Mouse (Mus musculus): ENCODE data around the gene Wdfy1.

Gene Wdfy1

DNA sequence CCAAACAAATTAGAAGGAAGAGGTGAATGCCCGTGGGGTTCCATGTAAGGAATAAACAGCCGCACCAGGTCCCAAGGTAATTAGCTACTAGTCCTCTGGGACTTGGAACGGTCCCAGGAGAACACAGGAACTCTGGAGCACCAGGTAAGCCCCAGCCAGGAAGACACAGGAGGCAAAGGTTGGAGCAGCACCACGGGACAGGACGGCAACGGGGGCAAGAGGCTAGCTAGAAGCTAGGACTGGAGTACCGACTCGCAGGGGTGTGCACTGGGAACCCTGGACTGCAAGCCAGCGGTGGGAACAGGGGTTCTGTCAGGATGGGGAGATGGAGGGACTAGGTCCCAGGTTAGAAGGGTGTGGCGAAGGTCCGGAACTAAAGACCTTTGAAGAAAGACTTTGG lies 15.3 kb downstream of the Wdfy1 start:
- DNase-seq = no peak

GRCm38 (mm10) chr1:79759436-79759972 lies 16.4 kb downstream of the Wdfy1 start:
- no peak for DNase-seq

DNA sequence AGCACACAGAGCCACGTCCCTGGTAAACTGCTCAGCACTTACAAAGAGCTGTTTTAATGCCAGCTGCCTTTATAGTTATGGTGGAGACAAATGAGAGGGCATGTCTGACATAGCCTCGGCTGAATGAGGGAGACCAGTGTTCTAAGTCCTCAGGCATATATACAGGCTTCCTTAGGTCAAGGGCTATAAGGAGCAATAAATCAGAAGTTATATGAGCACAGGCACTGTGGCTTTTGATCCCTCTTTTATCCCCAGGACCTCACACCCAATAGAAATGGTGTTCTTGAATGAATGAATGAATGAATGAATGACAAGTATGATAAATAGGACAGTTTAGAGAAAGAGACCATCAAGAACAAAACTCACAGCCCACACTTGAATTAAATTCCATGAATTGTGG lies 16.9 kb downstream of the Wdfy1 start:
- no peak for DNase-seq

DNA sequence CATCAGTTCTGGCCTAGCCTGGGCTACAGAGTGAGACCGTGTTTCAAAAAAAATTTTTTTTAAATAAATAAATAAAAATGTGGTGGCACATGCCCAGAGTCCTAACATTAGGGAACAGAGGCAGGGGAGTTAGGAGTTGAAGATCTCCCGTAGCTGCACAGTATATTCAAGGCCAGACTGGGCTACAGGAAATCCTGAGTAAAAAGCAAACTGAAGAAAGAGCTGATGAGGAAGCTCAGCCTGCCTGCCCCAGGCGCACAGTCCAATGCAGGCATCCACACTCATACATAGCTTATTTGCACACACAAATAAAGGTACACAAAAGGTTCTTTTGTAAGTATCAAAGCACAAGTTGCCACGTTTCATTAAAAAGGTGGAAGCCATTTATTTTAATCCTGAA lies 18.3 kb downstream of the Wdfy1 start:
- no peak for DNase-seq

GRCm38 (mm10) chr1:79757161-79757560 lies 18.8 kb downstream of the Wdfy1 start:
- no peak for DNase-seq

DNA sequence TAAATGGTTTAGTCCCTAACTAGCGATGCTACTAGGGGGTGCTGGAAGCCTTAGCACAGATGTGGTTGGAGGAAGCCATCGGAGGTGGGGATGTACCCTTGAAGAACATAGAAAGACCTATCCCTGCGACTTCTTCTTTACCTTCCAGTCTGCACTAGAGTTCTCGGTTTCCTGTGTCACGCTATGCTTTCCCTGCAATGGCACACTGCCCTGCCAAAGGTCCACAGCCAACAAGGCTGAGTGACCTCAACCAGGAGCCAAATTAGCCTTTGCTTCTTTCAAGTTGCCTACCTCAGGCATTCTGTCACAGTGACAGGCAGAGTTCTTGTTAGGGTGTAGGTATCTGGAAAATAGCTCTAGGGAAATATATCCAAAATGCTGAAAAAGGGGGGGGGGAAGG lies 19.5 kb downstream of the Wdfy1 start:
- no peak for DNase-seq

GRCm38 (mm10) chr1:79755376-79755775 lies 20.6 kb downstream of the Wdfy1 start:
- DNase-seq = no peak

- DNase-seq = no peak
Observed at GRCm38 (mm10) chr1:79754936-79755335, 21.0 kb downstream of the Wdfy1 start.

- no peak for DNase-seq
Observed at GRCm38 (mm10) chr1:79753456-79753855, 22.5 kb downstream of the Wdfy1 start.

DNA sequence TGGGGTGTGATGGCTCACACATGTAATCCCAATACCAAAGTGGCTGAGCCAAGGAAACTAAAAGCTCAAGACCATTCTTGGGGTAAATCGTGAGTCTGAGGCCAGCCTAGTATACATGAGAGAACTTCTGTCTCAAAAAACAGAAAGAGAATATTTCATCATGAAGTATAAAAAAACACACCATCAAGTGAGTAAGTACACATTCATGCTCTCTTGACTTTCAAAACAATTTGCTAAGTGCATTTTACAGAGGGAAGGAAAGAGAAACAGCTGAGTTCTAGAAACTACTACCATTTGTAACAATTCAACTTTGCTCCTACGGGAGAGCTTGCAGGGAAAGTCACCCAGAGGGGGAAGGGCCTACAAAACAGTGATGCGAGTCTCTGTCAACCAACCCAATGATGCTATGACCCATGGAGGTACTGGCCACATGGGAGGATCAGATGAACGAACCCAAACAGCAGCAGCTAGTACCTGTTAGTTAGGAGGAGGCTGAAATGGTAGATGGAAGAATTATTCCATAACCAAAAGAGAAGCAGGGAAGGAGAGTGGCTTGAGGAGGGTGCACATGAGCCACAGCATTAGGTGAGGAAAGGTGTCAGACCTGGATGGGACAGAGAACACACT lies 23.1 kb downstream of the Wdfy1 start:
- DNase-seq = no peak

GRCm38 (mm10) chr1:79752015-79752695 lies 23.8 kb downstream of the Wdfy1 start:
- no peak for DNase-seq

DNA sequence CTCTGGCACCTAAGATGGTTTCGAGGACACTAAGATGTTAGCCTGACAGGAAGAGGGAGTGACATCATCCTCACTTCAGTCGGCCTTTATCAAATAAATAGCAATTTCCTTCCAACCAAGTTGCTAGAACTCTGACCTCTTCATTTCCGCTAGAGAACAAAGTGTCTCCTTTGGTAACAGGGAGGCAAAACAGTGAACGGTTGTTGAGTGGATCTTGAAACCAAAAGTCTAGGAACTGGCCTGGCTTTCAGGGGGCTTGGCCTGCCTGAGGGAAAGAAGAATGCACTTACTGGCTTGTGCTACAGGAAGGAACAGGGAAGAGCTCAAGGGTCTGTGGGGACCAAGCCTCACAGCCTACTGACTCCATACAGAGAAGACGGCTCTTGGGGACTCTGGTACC lies 24.8 kb downstream of the Wdfy1 start:
- no peak for DNase-seq

- DNase-seq = no peak
Observed at GRCm38 (mm10) chr1:79746056-79746455, 29.9 kb downstream of the Wdfy1 start.

- DNase-seq = no peak
Observed at GRCm38 (mm10) chr1:79743385-79743784, 32.6 kb downstream of the Wdfy1 start.

- DNase-seq = no peak
Observed at GRCm38 (mm10) chr1:79742949-79743348, 33.0 kb downstream of the Wdfy1 start.

- no peak for DNase-seq
Observed at GRCm38 (mm10) chr1:79741002-79741401, 34.9 kb downstream of the Wdfy1 start.

GRCm38 (mm10) chr1:79739726-79740125 lies 36.2 kb downstream of the Wdfy1 start:
- no peak for DNase-seq

- DNase-seq = no peak
Observed at GRCm38 (mm10) chr1:79736408-79736807, 39.5 kb downstream of the Wdfy1 start.

DNA sequence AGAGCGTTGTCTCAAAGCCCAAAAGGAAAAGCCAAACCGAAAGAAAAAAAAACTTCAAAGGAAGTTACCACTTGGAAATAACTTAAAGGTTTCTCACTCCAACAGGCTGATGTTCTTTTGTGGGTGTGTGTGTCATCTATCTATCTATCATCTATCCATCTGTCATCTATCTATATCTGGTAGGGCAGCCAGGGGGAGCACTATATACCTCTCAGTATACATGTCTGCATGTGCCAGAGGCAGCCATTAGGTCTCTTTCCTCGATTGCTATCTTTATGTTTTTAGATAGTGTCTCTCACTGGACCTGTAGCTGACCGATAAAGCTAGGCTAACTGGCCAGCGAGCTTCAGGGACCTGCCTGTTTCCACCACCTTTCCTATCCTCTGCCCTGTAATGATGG lies 41.1 kb downstream of the Wdfy1 start:
- no peak for DNase-seq

DNA sequence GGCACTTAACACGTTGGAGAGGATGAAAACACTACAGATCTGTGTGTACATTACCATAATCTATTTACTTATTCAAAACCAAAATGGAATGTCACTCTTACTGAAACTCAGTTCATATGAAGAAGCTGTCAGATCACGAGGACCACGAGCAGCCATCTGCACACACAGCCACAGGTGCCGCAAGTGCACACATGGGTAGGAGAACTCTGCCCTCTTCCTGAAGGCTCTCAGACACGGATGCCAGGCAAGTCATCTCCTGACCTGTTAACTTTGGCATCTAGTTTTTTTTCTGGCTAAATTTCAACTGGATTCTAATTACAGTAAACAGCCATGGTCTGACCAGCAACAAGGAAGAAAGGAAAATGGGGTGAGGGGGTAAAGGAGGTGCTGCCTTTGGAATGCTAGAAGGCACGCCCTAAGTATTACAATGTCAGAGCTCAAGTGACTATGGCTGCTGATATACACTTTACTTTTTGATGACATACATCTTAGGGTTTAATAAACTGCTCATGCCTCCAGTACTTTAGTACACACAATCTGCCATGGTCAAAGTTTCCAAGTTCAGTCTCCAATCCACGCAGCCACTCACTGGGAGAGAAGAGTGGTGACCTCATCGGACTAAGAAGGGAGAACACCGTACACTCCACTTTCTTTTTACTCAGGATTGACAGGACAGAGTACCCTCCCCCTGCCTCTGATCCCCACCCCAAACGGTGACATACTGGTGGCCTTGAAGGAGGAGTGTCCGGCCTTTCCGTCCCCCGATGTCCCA lies 61.6 kb downstream of the Wdfy1 start:
- DNase-seq = no peak

- DNase-seq = no peak
Observed at GRCm38 (mm10) chr1:79713081-79713480, 62.9 kb downstream of the Wdfy1 start.

- peak; percentile 36 for DNase-seq
Observed at GRCm38 (mm10) chr1:79711147-79712126, 64.5 kb downstream of the Wdfy1 start.

- no peak for DNase-seq
Observed at GRCm38 (mm10) chr1:79710678-79711077, 65.3 kb downstream of the Wdfy1 start.
